Mouse (Mus musculus): ENCODE results near the gene Cachd1.

DNA sequence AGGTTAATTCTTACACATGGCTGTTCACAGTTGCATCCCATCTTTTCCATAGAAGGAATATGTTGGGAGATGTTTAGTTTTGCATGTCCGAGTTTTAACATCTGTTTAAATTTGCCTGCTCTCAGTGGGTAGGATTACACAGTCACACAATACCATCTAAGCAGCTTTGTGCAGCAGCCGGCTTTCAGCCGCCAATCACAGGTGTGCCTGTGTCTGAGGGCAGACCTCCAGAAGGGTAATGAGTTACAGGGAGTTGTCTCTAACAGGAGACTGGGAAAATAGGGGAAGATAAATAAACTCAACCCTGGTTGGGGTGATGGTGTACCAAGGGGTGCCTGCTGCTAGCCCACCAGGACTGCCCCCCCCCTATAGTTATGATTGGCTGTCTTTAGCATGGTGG, 299.9 kb downstream of the Cachd1 start:
- TF ChIP-seq CTCF (IDR thresholded peaks at IDR 0.05; ENCODE audit: low read depth, low read length): no peak
- no peak for TF ChIP-seq TAL1 (conservative IDR thresholded peaks at IDR 0.05; ENCODE audit: low read depth, low read length)
- TF ChIP-seq GATA2 (IDR thresholded peaks at IDR 0.05; ENCODE audit: borderline replicate concordance, low read depth, low read length): no peak
- TF ChIP-seq POLR2AphosphoS5 (IDR thresholded peaks at IDR 0.05; ENCODE audit: insufficient replicate concordance, low read depth, low read length): no peak

Measured in G1E (cell line).